Mouse (Mus musculus): ENCODE results near the gene Tcea2. TPM values are rescaled to one million over a fixed set of nuclear protein-coding genes. Genes with fewer than 3 reads are reported as not detected.

The Tcea2 gene
- polyA plus RNA-seq, 1 experiment from 2014 or later: 22.6 TPM

DNA sequence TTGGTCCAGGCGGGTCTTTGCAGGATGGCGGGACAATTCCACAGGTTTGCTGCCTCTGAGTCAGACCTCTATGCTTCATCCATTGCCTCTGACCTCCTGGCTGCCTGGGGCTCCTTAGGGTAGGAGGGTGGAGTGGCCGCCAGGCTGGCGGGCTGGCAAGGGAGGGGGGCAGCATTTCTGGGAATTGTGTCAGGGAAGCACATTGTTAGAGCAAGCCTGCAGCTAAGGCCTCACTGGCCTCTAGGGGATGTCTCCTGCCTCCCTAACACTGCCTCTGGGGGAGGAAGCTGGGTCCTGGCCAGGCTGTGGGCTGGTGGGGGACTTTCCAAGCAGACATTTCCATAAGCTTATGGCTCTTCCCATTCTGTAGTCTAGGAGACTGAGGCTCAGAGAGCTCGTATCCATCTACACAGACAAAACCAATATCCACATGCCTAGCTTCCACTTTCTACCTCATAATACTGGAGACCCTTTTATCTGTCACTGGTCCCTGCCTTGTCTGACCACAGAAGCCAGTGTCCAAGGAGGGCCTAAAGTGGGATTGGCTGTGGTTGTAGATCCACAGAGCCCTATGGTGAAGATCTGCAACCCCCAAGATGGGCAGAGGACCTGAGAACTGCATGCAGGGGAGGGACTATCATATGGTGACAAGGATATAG is 2.9 kb upstream of the Tcea2 start:
- WGBS: 46% methylated on average over 5 of the region's 5 CpGs
- H3K27me3 ChIP-seq (ENCODE audit: control insufficient read depth, insufficient read depth, low read length): peaks cover 9% of the 10 kb centered on the region

DNA sequence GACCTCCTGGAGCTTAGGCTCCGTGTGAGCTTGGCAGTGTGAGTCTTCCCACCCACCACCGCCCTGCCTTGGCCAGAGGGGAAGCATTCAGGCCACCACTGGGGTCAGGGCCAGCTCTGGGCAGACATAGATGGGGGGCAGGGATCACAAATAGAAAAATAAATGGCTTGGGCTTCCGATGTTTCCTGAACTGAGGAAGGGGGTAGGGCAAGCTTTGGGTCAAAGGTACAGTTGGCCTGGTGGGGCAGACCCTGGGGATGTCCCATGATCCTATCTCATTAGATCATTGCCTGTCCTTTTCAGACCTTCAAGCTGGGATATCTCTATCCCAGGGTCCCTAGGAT is 2.4 kb upstream of the Tcea2 start:
- WGBS: 61% methylated on average over 3 of the region's 3 CpGs
- no peak for ATAC-seq (replicated peaks; ENCODE audit: low FRiP score)

More for the DNA sequence above, 2.9 kb upstream of the Tcea2 start:
- Histone ChIP-seq H3K9me3 (ENCODE audit: control insufficient read depth, low read length) (no peaks in the 10 kb centered on the region), H3K4me2 (ENCODE audit: low read depth, low read length, severe bottlenecking) (no peak overlapping the region), H3K36me3 (ENCODE audit: control insufficient read depth, insufficient read depth, low read length) (no peaks in the 10 kb centered on the region), H3K27ac (ENCODE audit: low read depth, low read length) (no peak overlapping the region), H3K9ac (ENCODE audit: low read length) (no peak overlapping the region), H3K4me1 (replicated peaks; ENCODE audit: control insufficient read depth, insufficient read depth, low read length) (peaks cover 13% of the 10 kb centered on the region; the same call in 1 of the 2 replicates), H3K4me3 (ENCODE audit: low read depth, low read length) (no peak overlapping the region)
- ATAC-seq (replicated peaks; ENCODE audit: low FRiP score): no peak
- DNase-seq (ENCODE audit: low spot score): no peak

DNA sequence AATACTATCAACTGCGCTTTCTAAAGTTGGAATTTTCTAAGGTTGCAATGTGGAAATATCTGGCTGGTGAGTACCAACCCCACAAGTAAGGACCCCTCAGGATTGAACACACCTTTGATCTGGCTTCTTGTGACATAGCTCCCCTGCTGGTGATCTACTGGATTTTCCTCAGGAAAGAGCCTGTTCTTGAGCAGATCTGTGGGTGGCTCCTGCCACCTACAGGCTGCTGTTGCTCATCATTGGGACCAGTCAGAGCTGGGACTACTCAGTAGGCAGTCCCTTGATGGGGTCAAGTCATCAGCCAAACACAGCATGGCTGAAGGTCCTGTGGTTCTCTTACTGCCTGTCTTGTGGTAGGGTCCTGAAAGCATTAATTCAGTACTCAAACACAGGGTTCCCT is 1.3 kb upstream of the Tcea2 start:
- Histone ChIP-seq H3K36me3 (ENCODE audit: control insufficient read depth, insufficient read depth, low read length) (no peaks in the 10 kb centered on the region), H3K4me1 (replicated peaks; ENCODE audit: control insufficient read depth, insufficient read depth, low read length) (peaks cover 13% of the 10 kb centered on the region; the same call in 1 of the 2 replicates), H3K4me3 (ENCODE audit: low read depth, low read length) (no peak overlapping the region), H3K27me3 (ENCODE audit: control insufficient read depth, insufficient read depth, low read length) (no peaks in the 10 kb centered on the region), H3K9me3 (ENCODE audit: control insufficient read depth, low read length) (no peaks in the 10 kb centered on the region), H3K27ac (ENCODE audit: low read depth, low read length) (no peak overlapping the region), H3K4me2 (ENCODE audit: low read depth, low read length, severe bottlenecking) (no peak overlapping the region), H3K9ac (ENCODE audit: low read length) (no peak overlapping the region)
- ATAC-seq (replicated peaks; ENCODE audit: low FRiP score) (peak; percentile 48; the same call in 1 of the 2 replicates), DNase-seq (ENCODE audit: low spot score) (peak; percentile 71)
- 41% methylated on average over 1 of the region's 1 CpGs for WGBS

More for the DNA sequence above, 2.4 kb upstream of the Tcea2 start:
- Histone ChIP-seq H3K27ac (ENCODE audit: low read depth, low read length) (no peak overlapping the region), H3K36me3 (ENCODE audit: control insufficient read depth, insufficient read depth, low read length) (no peaks in the 10 kb centered on the region), H3K9me3 (ENCODE audit: control insufficient read depth, low read length) (no peaks in the 10 kb centered on the region), H3K4me2 (ENCODE audit: low read depth, low read length, severe bottlenecking) (no peak overlapping the region), H3K27me3 (ENCODE audit: control insufficient read depth, insufficient read depth, low read length) (peaks cover 4% of the 10 kb centered on the region), H3K4me3 (ENCODE audit: low read depth, low read length) (no peak overlapping the region), H3K4me1 (replicated peaks; ENCODE audit: control insufficient read depth, insufficient read depth, low read length) (peaks cover 13% of the 10 kb centered on the region; the same call in 1 of the 2 replicates), H3K9ac (ENCODE audit: low read length) (no peak overlapping the region)
- DNase-seq (ENCODE audit: low spot score): no peak

DNA sequence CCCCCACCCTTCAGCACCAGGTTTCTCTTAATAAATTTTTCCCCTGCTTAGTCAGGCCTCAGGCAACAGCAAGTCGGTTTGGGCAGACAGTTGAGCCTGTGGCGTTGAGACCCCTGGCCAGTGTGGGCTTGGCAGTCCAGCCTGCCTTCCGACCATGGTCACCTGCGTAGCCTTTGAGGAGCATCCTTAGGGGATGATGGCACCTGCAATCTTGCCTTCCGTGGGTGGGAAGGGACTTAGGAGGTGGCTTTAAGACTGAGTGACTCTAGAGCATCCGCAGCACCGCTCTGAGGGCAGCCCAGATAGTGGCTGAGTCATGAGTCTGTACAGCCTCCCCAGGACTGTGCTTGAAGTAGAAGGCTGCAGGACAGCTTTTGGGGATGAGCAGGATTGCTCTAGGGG is 607 bp downstream of the Tcea2 start:
- peak overlapping the region; percentile 96 for H3K4me2 ChIP-seq (ENCODE audit: low read depth, low read length, severe bottlenecking)
- H3K36me3 ChIP-seq (ENCODE audit: control insufficient read depth, insufficient read depth, low read length): no peaks in the 10 kb centered on the region
- DNase-seq (ENCODE audit: low spot score) (no peak), ATAC-seq (replicated peaks; ENCODE audit: low FRiP score) (peak; percentile 14)
- no peaks in the 10 kb centered on the region for H3K27me3 ChIP-seq (ENCODE audit: control insufficient read depth, insufficient read depth, low read length)
- H3K27ac ChIP-seq (ENCODE audit: low read depth, low read length): no peak overlapping the region
- H3K4me1 ChIP-seq (replicated peaks; ENCODE audit: control insufficient read depth, insufficient read depth, low read length): peaks cover 9% of the 10 kb centered on the region; the same call in 1 of the 2 replicates
- peak overlapping the region; percentile 59 for H3K4me3 ChIP-seq (ENCODE audit: low read depth, low read length)
- H3K9ac ChIP-seq (ENCODE audit: low read length): peak overlapping the region; percentile 88
- H3K9me3 ChIP-seq (ENCODE audit: control insufficient read depth, low read length): no peaks in the 10 kb centered on the region
- WGBS: 17% methylated on average over 7 of the region's 7 CpGs

DNA sequence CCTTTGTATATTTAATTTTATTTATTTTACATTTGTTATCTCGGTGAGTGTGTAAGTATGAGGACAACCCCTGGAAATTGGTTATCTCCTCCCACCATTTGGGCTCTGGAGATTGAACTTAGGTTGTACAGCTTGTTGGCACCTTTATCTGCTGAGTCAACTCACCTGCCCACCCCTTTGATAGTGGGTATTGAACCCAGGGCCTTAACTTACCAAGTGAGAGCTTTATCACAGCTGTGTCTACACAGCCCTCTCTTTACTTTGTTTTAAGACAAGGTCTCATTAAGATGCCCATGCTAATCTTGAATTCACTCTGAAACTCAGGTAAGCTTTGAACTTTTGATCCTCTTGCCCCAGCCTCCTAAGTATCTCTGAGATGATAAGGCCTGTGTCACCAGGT is 1.9 kb downstream of the Tcea2 start:
- Histone ChIP-seq H3K9me3 (ENCODE audit: control insufficient read depth, low read length) (no peaks in the 10 kb centered on the region), H3K4me1 (replicated peaks; ENCODE audit: control insufficient read depth, insufficient read depth, low read length) (peaks cover 9% of the 10 kb centered on the region; the same call in 1 of the 2 replicates), H3K9ac (ENCODE audit: low read length) (no peak overlapping the region), H3K27me3 (ENCODE audit: control insufficient read depth, insufficient read depth, low read length) (no peaks in the 10 kb centered on the region), H3K4me2 (ENCODE audit: low read depth, low read length, severe bottlenecking) (no peak overlapping the region), H3K27ac (ENCODE audit: low read depth, low read length) (no peak overlapping the region), H3K36me3 (ENCODE audit: control insufficient read depth, insufficient read depth, low read length) (no peaks in the 10 kb centered on the region; the same call in 1 of the 2 replicates), H3K4me3 (ENCODE audit: low read depth, low read length) (no peak overlapping the region)
- no peak for ATAC-seq (replicated peaks; ENCODE audit: low FRiP score)
- WGBS: 85% methylated on average over 1 of the region's 1 CpGs
- DNase-seq (ENCODE audit: low spot score): peak; percentile 22

DNA sequence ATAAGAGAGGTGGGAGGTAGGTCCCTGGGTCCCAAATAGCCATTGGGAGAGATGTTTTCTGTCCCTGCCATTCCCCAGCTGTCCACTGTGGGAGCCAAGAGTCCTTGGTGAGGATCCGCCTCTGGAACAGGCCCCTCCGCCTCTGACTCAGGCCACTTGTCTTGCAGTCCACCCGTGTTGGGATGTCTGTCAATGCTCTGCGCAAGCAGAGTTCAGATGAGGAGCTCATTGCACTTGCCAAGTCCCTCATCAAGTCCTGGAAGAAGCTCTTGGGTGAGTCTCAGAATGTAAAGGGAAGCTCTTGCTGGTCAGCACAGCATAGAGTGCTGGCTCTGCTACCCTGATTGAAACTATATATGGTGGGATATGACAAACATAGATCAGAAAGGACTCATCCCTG is 3.3 kb downstream of the Tcea2 start:
- H3K4me3 ChIP-seq (ENCODE audit: low read depth, low read length): no peak overlapping the region
- no peaks in the 10 kb centered on the region for H3K9me3 ChIP-seq (ENCODE audit: control insufficient read depth, low read length)
- no peaks in the 10 kb centered on the region for H3K27me3 ChIP-seq (ENCODE audit: control insufficient read depth, insufficient read depth, low read length)
- H3K9ac ChIP-seq (ENCODE audit: low read length): no peak overlapping the region
- peaks cover 9% of the 10 kb centered on the region; the same call in 1 of the 2 replicates for H3K4me1 ChIP-seq (replicated peaks; ENCODE audit: control insufficient read depth, insufficient read depth, low read length)
- H3K4me2 ChIP-seq (ENCODE audit: low read depth, low read length, severe bottlenecking): no peak overlapping the region
- no peak overlapping the region for H3K27ac ChIP-seq (ENCODE audit: low read depth, low read length)
- no peaks in the 10 kb centered on the region; the same call in 1 of the 2 replicates for H3K36me3 ChIP-seq (ENCODE audit: control insufficient read depth, insufficient read depth, low read length)
- ATAC-seq (replicated peaks; ENCODE audit: low FRiP score) (no peak), DNase-seq (ENCODE audit: low spot score) (peak; percentile 46)
- WGBS: 69% methylated on average over 4 of the region's 4 CpGs

DNA sequence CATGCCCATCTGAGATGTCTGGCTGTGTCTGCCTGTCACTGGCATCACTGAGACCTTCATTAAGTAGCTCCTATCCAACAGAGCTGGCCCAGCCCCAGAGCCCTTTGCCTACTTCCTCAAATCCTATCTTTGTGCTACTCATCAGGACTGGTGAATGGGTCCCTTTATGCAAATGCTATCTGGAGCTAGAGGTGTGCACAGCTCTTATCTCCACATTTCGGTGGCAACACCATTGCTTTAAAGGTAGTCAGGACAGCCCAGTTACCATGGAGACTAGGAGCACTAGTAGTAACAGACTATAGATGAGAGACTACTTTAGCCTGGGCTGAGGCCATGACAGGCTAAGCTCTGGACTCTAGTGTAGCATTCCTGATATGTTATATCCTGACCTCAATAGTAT is 4.6 kb downstream of the Tcea2 start:
- no peaks in the 10 kb centered on the region for H3K9me3 ChIP-seq (ENCODE audit: control insufficient read depth, low read length)
- H3K27me3 ChIP-seq (ENCODE audit: control insufficient read depth, insufficient read depth, low read length): no peaks in the 10 kb centered on the region
- no peak for DNase-seq (ENCODE audit: low spot score)
- H3K27ac ChIP-seq (ENCODE audit: low read depth, low read length): no peak overlapping the region
- H3K9ac ChIP-seq (ENCODE audit: low read length): no peak overlapping the region
- H3K4me1 ChIP-seq (replicated peaks; ENCODE audit: control insufficient read depth, insufficient read depth, low read length): peaks cover 6% of the 10 kb centered on the region; the same call in 1 of the 2 replicates
- no peak overlapping the region for H3K4me2 ChIP-seq (ENCODE audit: low read depth, low read length, severe bottlenecking)
- ATAC-seq (replicated peaks; ENCODE audit: low FRiP score): no peak
- WGBS: 84% methylated on average over 1 of the region's 1 CpGs
- no peaks in the 10 kb centered on the region; the same call in 1 of the 2 replicates for H3K36me3 ChIP-seq (ENCODE audit: control insufficient read depth, insufficient read depth, low read length)
- no peak overlapping the region for H3K4me3 ChIP-seq (ENCODE audit: low read depth, low read length)

DNA sequence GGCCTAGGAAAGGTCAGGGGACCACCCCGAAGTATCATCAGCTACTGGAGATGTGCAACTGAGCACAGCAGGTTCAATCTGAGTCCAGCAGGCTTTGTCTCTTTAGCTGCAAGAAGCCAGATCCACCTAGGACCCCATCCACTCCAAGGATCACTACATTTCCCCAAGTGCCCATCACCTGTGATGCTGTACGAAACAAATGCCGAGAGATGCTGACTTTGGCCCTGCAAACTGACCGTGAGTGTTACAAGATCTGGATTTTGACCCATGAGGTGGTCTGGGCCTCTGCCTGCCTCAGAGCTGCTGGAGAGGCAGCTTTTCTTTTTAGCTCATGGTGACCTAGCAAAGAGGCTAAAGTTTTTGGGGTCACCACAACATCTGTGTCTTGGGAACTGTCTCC is 5.6 kb downstream of the Tcea2 start:
- Histone ChIP-seq H3K36me3 (ENCODE audit: control insufficient read depth, insufficient read depth, low read length) (no peaks in the 10 kb centered on the region; the same call in 1 of the 2 replicates), H3K27ac (ENCODE audit: low read depth, low read length) (no peak overlapping the region)
- ATAC-seq (replicated peaks; ENCODE audit: low FRiP score): no peak

DNA sequence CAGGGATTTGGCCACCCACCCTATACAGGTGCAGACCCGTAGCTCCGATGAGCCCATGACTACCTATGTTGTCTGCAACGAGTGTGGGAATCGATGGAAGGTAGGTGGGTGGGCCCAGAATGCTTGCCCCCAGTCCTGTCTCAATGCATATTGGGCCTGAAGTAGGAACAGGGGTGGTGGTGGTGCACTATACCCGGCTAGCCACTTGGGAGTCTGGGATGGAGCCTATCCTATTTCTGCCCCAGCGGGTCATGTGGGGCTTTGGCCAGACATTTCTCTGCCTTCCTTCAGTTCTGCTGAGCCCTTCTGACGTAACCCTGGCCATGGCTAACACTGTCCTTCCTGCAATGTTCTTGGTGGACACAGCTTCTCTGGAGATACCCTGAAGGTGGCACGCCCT is 7.5 kb downstream of the Tcea2 start:
- Histone ChIP-seq H3K27ac (ENCODE audit: low read depth, low read length) (no peak overlapping the region), H3K4me1 (replicated peaks; ENCODE audit: control insufficient read depth, insufficient read depth, low read length) (no peaks in the 10 kb centered on the region; the same call in 1 of the 2 replicates), H3K4me3 (ENCODE audit: low read depth, low read length) (no peak overlapping the region), H3K9me3 (ENCODE audit: control insufficient read depth, low read length) (no peaks in the 10 kb centered on the region), H3K9ac (ENCODE audit: low read length) (no peak overlapping the region), H3K4me2 (ENCODE audit: low read depth, low read length, severe bottlenecking) (no peak overlapping the region), H3K27me3 (ENCODE audit: control insufficient read depth, insufficient read depth, low read length) (no peaks in the 10 kb centered on the region), H3K36me3 (ENCODE audit: control insufficient read depth, insufficient read depth, low read length) (no peaks in the 10 kb centered on the region; the same call in 1 of the 2 replicates)
- no peak for ATAC-seq (replicated peaks; ENCODE audit: low FRiP score)
- no peak for DNase-seq (ENCODE audit: low spot score)
- 96% methylated on average over 8 of the region's 8 CpGs for WGBS

More for the DNA sequence above, 5.6 kb downstream of the Tcea2 start:
- Histone ChIP-seq H3K9me3 (ENCODE audit: control insufficient read depth, low read length) (no peaks in the 10 kb centered on the region), H3K4me3 (ENCODE audit: low read depth, low read length) (no peak overlapping the region), H3K27me3 (ENCODE audit: control insufficient read depth, insufficient read depth, low read length) (no peaks in the 10 kb centered on the region), H3K4me2 (ENCODE audit: low read depth, low read length, severe bottlenecking) (no peak overlapping the region), H3K4me1 (replicated peaks; ENCODE audit: control insufficient read depth, insufficient read depth, low read length) (peaks cover 3% of the 10 kb centered on the region; the same call in 1 of the 2 replicates), H3K9ac (ENCODE audit: low read length) (no peak overlapping the region)
- DNase-seq (ENCODE audit: low spot score): no peak
- WGBS: 94% methylated on average over 4 of the region's 4 CpGs

Data from forebrain, embryonic 11.5 days (tissue).